Mouse (Mus musculus) CD8-positive naive resting alpha-beta T cell, adult 2 months (primary cell): ENCODE measurements around the gene Ahdc1.

Experiments
- DNase-seq, 2 experiments: peaks; one replicate each; pipeline ENCODE4 v3.0.0; 2022; ENCODE audit warnings: low read depth in 2 of 2, low spot score in 2 of 2

The Ahdc1 gene

DNA sequence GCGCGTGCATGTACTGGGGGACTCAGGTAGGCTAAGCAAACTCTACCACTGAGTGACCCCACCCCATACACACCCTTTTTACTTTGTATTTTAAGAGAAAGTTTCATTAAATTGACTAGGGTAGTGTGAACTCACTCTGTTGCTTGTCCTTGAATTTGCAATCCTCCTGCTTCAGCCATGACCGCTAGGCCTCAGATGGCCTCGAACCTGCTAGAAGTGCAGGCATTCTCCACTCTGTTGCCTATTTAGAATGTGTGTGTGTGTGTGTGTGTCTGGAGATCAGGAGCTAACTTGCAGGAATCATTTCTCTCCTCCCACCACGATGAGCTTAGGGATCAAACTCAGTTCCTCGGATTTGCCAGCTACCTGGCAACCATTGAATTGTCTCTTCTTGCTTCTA is 108.5 kb downstream of the Ahdc1 start:
- DNase-seq = no peak

DNA sequence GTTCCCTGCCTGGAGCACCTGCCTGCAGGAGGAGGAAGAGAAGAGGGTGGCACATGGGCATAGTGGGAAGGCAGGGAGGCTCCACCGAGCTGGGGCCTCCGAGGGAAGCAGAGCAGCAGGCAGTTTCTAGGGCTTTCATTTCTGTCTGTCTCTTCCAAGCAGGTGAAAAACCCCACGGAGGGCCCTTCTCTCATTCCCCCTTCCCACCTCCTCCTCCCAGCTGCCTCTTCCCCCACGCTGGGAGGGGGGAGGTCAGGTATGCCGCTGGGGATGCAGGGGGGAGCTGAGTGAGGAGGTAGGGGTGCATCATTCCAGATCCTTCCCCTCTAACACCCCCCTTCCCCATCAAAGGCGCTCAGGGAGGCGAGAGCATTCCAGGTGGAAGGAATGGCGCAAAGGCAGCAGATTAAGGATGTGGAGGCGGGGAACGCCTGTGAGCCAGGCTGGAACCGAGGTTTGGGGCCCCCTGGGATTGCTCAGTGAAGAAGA is 109.8 kb downstream of the Ahdc1 start:
- no peak for DNase-seq

DNA sequence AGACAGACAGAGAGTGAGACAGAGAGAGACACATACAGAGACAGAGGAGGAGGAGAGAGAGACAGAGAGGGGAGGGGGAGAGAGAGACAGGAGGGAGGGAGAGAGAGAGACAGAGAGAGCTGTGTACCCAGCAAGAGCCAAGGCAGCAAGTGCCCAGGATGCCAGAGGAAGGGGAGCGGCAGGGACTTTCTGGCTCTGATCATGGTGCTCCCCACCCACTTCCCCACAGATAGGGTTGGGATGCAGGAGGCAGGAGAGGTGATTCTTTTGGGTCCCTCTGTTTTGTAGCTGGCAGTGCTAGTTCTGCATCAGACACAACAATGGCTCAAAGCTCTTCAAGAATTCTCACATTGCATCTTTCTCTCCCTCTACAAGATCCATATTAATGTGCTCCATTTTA is 110.4 kb downstream of the Ahdc1 start:
- no peak for DNase-seq

DNA sequence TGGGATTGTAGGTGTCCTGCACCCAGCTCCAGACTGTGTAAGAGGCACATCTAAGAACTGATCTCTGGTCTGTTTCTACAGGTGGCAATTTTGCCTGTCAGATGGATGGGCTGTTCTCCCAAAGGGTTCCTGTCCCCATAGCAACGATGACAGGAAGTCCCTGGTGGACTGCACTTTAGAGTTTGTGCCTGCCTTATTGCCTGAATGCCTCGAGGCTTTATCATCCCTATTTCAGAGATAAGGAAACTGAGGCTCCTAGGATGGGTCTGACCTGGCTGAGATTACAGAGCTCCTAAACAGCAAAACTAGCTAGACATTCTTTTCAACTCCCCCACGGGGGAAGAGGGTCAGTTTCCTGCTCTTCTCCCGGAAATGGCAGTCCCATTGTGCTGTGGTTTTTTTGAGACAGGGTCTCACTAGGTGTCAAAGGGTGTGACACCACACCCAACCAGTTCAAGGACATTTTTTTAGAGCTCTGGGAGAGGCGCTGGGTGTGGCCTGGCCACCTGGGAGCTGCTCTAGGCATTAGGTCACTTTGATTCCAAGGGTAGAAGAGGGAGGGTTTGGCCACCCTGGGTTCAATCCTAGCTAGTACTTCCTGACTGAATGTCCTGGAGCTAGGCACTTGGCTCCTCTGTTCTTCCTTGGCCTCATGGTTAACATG is 111.0 kb downstream of the Ahdc1 start:
- DNase-seq = no peak

DNA sequence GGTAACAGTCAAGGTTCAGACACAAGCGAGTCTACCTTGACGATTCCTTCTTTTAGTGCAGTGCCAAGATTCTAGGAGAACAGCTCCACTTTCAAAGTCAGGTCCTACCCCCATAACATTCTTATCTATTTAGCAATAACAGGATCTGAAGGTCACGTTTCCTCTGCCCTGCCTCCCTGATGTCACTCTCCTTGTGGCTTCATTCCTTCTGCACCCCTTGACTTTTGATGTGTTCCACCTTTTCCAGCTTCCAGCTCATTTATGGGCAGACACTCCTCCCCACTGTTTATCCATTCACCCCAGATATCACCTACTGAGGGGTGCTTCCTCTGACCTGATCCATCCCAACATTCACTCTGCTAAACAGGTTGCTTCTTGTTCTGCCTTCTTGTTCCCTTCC is 116.0 kb downstream of the Ahdc1 start:
- DNase-seq = no peak
